Mouse (Mus musculus): ENCODE results near the gene Itga4.

The Itga4 gene

DNA sequence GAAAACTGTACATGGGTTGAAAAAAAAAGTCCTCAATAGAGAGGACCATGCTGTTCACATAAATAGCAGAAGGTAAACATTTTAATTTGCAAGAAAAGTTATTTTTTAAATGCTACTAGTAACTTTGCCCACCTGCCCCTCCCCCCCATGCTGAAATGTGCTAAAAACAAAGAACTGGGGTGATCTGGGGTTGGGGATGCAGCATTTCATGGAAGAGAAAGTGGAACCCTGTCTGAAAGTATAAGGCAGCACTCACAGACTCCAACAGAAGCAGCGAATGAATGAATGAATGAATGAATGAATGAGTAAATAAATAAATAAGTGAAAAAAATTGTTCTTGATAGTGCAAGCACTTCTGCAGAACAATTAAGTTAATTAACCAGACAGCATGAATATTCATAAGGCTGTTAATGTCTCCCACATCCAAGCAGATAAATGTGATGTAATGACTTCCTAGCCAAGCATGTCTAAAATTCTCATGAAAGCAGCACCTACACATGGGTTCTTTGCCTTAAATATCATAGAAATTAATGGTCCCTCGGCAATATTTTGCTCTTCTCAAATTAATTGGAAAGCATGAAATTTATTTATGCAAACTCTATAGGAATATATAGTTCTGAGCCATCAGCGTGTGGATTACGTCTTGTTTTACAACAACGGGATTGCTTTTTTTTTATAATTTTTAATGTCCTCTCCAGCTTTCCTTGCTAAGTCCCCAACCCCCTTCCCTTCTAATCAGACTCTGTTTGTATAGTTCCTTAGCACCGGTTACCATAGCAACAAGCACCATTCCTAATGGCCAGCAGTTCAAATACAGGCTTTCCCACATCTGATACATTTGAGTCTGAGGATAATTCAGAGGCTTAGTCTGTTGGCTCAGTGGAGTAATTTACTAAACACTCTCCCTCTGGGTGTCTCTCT lies 96.2 kb downstream of the Itga4 start:
- no peak for DNase-seq (ENCODE audit: extremely low read depth, low read depth)

- DNase-seq (ENCODE audit: extremely low read depth, low read depth) = no peak
Measured at GRCm38 (mm10) chr2:79352100-79352802, 97.0 kb downstream of the Itga4 start.

- no peak for DNase-seq (ENCODE audit: extremely low read depth, low read depth)
Measured at GRCm38 (mm10) chr2:79354773-79355172, 99.5 kb downstream of the Itga4 start.

DNA sequence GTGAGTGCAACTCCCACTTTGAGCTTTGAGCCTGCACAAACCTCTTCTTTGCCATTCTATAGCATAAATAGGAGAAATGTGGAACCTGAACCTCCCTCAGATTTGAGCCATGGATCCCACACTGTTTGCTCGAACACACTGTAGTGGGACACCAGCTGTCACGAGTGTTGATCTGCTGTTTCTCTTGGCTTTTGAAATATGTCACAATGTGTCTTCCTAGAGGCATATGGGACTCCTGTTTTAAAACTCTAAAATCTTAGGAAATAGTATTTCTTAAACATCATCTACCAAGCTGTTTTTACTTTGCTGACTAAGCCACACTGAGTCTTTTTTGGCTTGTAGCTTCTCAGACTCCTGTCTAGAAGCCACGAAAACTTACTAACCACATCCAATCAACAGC lies 102.6 kb downstream of the Itga4 start:
- no peak for DNase-seq (ENCODE audit: extremely low read depth, low read depth)

- DNase-seq (ENCODE audit: extremely low read depth, low read depth) = no peak
Measured at GRCm38 (mm10) chr2:79362029-79362428, 106.8 kb downstream of the Itga4 start.

DNA sequence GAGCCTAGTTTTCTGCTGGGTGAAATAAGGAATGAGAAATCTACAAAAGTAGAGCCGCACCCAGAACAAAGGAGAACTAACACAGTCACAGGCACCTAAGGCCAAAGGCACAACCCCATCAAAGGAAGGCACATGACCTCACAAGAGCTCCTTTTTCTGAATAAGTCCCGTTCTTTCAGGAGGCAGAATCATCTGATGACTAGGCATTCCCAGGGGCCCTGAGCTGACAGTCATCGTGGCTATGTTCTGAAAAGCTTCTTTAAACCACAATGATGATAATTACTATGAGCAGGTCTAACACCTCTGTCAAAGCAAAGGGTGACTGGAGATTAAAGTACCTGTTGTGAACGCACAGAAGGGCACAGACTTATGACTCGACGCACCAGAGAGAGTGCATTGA lies 108.7 kb downstream of the Itga4 start:
- DNase-seq (ENCODE audit: extremely low read depth, low read depth) = no peak

DNA sequence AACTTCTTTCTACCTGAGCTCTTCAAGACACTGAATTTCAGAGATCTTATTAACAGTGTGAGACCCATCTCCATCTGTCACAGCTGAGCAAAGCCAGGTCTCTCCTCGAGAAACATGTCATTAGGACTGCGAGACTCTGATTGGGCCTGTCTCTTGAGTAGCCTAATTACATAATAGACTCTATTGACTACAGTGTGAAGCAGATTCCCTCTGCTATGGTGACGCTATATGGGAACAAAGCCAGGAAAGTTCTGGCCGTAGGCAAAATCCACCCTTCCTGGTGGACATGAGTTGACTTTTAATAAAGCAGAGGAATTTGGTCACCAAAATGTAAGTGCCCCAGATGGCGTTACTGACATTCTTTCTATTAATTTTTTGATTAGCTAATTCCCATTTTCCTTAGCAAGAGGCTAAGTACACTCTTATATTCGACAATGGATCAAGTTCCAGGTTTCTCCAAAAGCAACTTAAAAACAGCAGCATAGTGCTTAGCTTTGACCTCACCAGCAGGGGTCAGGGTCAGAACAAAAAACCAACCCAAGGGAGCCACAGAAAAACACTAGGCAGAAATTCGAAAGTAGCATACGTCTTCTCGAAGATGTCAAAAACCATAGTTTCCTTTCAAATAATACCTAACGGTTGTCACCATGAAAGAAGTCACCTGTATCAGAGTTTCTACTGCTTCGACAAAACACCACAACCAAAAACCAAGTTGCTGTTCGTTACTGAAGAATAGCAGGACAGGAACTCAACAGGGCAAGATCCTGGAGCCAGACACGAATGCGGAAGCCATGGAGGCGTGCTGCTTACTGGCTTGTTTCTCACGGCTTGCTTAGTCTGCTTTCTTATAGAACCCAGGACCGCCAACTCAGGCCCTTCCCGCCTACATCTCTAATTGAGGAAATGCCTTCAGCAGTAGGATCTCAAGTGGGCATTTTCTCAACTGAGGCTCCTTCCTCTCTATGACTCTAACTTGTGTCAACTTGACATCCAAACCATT lies 112.5 kb downstream of the Itga4 start:
- no peak for DNase-seq (ENCODE audit: extremely low read depth, low read depth)

DNA sequence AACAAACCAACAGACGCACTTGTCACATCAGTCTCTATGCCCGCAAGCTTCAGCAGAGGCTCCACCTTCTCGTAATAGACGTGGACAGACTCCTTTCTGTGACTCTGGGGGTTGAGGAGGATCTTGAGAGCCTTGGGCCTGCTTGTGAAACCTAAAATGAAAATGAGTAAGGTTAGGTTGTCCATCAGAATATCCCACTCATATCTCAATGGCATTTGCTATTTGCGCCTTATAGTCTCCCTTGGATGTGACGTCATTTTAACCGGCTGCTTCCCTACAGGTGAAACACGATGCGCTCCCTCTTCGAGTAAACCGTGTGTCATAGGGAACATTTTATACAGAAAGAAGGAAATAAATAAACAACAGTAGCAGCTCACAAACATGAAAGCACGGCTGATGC lies 113.4 kb downstream of the Itga4 start:
- no peak for DNase-seq (ENCODE audit: extremely low read depth, low read depth)

GRCm38 (mm10) chr2:79369061-79369524 lies 113.9 kb downstream of the Itga4 start:
- DNase-seq (ENCODE audit: extremely low read depth, low read depth) = no peak

GRCm38 (mm10) chr2:79369905-79370304 lies 114.7 kb downstream of the Itga4 start:
- no peak for DNase-seq (ENCODE audit: extremely low read depth, low read depth)

DNA sequence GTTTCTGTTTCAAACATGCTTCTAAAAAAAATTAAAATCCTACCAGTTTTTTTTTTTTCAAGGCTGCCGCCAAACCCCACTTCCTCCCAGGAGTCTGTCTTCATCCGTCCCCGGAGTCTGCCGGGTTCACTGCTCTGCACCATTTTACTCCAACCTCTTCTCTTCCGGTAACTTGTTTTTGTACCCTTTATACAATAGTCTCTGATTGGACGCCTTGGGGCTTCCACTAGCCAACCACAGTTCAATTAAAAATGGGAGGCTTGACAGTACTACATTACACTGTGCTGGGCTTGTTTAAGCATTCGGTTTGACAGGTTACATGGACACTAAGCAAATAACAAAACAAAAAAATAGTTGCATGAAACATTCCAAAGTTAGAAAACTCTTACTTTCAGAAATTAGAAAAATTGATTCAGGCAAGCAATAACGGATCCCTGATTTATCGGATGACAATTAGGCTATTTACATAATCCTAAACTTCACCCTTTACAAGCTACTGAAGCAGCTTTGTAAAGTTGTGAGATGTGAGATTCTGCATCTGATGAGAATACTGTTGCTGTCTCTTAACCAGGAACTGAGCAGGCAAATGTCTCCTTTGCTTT lies 115.6 kb downstream of the Itga4 start:
- DNase-seq (ENCODE audit: extremely low read depth, low read depth) = peak; percentile 87

DNA sequence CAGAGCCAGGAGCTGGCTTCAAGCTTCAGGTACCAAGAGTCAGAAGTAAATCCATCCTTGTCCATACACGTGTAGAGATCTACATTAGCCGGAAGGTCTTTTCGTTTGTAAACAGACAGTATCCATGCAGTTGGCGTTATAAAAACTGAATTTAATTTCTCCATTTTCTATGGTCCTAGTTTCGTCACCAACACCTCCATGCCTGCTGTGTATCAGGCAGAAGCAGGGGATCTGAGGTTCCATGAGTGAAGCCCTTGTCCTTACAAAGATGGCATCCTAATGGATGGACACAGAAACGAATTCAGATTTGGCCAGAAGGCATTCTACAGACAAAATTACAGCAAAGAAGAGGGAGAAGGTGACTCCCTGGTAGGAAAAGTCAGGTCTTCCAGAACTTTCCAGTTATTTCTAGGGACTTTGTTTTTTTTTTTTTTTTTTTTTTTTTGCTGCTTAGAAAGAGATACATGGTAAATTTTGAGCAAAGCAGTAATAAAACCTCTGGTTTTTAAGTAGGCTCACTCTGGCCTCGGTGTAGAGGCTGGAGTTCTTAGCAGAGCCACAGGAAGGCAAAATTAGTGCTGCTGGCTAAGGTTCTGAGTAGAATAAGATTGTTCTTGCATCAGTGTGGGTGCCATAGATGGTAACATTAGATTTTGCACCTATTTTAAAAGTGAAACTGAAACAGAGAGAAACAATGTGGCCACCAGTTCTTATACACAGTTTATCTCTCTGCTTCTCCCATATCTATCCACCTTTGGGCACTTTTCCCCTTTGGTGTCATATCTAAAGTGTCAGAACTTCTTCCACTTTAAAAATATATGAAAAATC lies 116.3 kb downstream of the Itga4 start:
- DNase-seq (ENCODE audit: extremely low read depth, low read depth) = no peak

GRCm38 (mm10) chr2:79372154-79372467 lies 116.9 kb downstream of the Itga4 start:
- DNase-seq (ENCODE audit: extremely low read depth, low read depth) = no peak

DNA sequence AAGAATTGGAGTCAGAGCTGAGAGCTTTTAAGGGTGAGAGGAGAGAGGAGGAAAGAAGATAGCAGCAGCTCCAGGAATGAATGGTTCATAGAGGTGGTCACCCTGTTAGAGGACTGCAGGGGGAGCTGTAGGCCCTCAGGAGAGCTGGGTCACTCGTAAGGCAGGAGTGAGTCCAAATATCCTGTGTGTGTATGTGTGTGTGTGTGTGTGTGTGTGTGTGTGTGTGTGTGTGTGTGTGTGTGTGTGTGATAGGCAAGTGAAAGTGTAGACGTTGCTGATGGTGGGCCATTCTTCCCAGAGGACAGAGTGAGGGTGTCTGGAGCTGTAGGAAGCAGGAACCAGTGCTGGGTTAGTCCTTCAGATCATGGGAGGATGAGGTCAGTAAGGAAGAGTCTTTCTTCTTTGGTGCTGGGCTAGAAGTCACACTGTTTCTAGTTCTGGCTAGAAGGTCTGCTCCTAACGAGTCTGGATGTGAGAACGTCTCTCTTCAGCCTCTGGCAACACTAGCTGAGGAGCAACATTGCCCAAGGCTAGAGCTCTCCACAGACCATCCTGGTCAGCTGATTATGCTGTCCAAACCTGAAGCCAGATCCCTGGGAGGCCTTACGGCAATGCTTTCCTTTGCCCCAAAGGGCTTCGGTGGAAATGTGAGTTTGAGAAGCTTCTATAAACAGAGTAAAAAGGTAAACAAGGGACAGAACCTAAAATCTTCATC lies 117.4 kb downstream of the Itga4 start:
- peak; percentile 55 for DNase-seq (ENCODE audit: extremely low read depth, low read depth)

DNA sequence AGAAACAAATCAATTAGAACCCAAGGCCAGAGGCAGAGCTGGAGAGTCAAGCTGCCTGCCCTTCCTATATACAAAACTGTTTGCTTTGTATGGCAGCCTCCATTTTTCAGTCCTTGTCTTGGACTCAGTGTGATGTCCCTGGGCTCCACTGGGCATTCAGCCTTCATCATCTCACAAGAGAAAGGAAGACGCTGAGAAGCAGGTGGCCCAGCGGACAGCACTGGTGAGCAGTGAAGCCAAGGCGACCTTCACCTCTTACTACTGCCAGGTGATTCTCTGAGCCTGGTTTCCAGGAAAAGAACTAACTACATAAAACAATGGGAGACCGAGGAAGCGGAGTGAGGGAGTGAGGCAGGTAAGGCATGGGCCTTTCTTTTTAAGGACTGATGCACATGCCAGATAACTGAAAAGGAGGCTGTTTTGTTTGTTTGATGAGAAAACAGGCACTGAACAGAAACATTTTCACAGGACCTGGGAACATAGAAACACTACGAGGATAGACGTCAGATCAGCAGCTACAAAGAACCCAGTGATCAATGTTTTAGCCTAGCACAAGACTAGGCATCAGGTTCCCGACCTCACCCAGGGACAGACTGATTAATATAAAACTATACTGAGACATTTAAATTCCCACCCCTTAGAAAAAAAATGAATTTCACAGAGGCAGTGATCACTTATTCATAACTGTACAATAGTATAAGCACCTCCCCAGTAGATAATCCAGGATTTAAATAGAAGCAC lies 123.3 kb downstream of the Itga4 start:
- no peak for DNase-seq (ENCODE audit: extremely low read depth, low read depth)

DNA sequence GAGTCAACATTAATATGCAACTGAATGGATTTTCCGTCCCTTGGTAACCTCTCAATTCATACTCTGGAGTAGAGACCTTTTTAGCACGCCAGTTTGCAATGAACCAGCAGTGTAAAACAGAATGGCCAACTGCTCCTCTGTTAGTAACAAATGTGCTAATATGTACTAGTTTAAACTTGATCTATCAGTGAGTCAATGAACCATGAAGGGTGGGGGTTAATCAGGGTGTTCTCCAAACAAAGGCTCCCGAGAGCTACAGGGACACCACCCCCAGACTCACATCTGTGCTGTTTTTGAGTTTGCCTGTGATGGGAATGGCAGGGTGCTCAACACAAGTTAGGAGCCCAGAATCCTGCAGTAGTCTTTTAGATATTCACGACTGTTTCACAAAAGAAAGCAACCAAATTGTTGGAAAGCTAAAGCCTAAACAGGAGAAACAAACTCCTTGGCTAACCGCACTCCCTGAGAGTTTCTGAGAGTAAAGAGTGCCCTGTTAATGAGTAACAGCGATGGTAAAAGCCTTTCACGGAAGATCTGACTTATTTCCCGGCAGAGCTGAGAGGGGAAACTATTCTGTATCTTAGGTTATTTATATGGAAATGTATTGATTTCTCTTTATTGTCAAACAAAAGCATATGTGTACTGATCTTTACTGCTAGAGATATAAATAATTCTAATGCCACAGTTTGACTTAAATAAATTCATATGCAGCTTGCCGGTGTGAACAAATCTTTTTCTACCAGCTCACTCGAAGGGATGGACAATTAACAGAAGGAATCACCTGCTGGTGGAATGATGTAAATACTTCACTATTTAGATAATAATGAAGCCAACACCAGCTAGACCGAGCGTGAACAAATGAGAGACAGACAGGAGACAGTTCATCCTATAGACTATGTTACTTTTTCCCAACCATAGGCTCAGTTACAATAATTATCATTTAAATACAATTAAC lies 124.1 kb downstream of the Itga4 start:
- no peak for DNase-seq (ENCODE audit: extremely low read depth, low read depth)

Data from MEL-GATA-1-ER (cell line).